Mouse (Mus musculus) hindbrain, embryonic 14.5 days (tissue): ENCODE measurements around the gene Rnf19b. TPM values are rescaled to one million over a fixed set of nuclear protein-coding genes. Genes with fewer than 3 reads are reported as not detected.

Experiments
- ATAC-seq: fragments of 200-750 bp; cut with Nextera tagmentation; 2 replicates; pipeline ENCODE4 v1.8.0; 2017; ENCODE audit warnings: moderate number of reproducible peaks, mild to moderate bottlenecking, moderate TSS enrichment, moderate library complexity; ENCODE audit not compliant: low FRiP score
- DNase-seq: peaks from one replicate; pipeline ENCODE4 v3.0.0-alpha.2; 2015; ENCODE audit warnings: low spot score
- H3K27ac ChIP-seq: fragments of 300-500 bp; sonication (generic); 2 replicates; pipeline ENCODE4 v1.5.1; 2014; ENCODE audit warnings: mild to moderate bottlenecking, moderate library complexity
- H3K27me3 ChIP-seq: fragments of 300-500 bp; sonication (generic); 2 replicates; pipeline ENCODE4 v1.6.1; 2014; ENCODE audit warnings: mild to moderate bottlenecking, low read length, mixed read lengths; ENCODE audit not compliant: control insufficient read depth, insufficient read depth
- H3K36me3 ChIP-seq: fragments of 300-500 bp; sonication (generic); replicated peaks from 2 replicates; pipeline ENCODE4 v1.6.1; 2014; ENCODE audit not compliant: control insufficient read depth, insufficient read depth
- H3K4me1 ChIP-seq: fragments of 300-500 bp; sonication (generic); replicated peaks from 2 replicates; pipeline ENCODE4 v1.6.1; 2014; ENCODE audit warnings: antibody characterized with exemption, low read length, mixed read lengths; ENCODE audit not compliant: control insufficient read depth, insufficient read depth
- H3K4me2 ChIP-seq: fragments of 300-500 bp; sonication (generic); replicated peaks from 2 replicates; pipeline ENCODE4 v1.6.1; 2014; ENCODE audit warnings: mild to moderate bottlenecking, moderate library complexity
- H3K4me3 ChIP-seq: fragments of 300-500 bp; sonication (generic); replicated peaks from 2 replicates; pipeline ENCODE4 v1.5.1; 2014; ENCODE audit warnings: mild to moderate bottlenecking, low read length
- H3K9ac ChIP-seq: fragments of 300-500 bp; sonication (generic); 2 replicates; pipeline ENCODE4 v1.6.1; 2014
- H3K9me3 ChIP-seq: fragments of 300-500 bp; sonication (generic); 2 replicates; pipeline ENCODE4 v1.6.1; 2016; ENCODE audit warnings: low read length; ENCODE audit not compliant: control insufficient read depth
- WGBS: fragments of 180-500 bp; shearing (Covaris S2); extraction: QIAGEN DNeasy Blood & Tissue Kit; methylation state at CpG from one replicate; pipeline ENCODE4 v1.1.7; 2014; 5-methylcytosine and 5-hydroxymethylcytosine counted together
- polyA plus RNA-seq: library from polyadenylated mRNA; unstranded; fragments of >200 nt; fragmentation: Nextera tagmentation; extraction: Ambion mirVana; gene quantifications from 2 replicates; pipeline ENCODE4 v1.2.1, GENCODE M21; 2014

Rnf19b gene
- polyA plus RNA-seq, 1 experiment from 2014 or later = 35.5 TPM

- Histone ChIP-seq H3K4me1 (no peaks in the 10 kb centered on the region), H3K4me3 (no peak overlapping the region), H3K27ac (peak overlapping the region; percentile 53; the same call in 1 of the 2 replicates), H3K9ac (no peak overlapping the region), H3K27me3 (no peaks in the 10 kb centered on the region), H3K36me3 (no peaks in the 10 kb centered on the region), H3K9me3 (no peaks in the 10 kb centered on the region), H3K4me2 (no peak overlapping the region)
- no peak for DNase-seq
- no peak for ATAC-seq
- WGBS = 71% methylated on average over 9 of the region's 9 CpGs
Measured at GRCm38 (mm10) chr4:129019788-129020187, 38.3 kb upstream of the Rnf19b start.

DNA sequence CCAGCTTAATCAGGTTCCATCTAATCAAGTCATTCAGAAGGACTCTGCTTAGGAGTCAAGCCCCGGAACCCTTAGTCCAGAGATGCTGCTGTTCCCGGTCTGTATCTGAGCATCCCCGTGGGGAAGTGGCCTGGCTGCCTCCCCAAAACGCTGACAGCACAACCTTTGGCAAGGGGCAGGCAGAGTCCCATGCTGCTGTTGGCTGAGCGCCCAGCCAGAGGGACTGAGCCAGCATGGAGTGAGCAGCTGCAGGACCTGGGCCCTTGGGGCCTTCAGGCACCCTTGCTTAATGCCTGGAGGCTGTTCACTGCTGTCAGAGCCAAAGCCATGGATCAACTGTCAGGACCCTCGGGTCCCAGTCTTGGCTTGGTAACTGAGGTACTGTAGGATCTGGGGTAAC lies 37.6 kb upstream of the Rnf19b start:
- no peak overlapping the region for H3K4me3 ChIP-seq
- no peaks in the 10 kb centered on the region for H3K27me3 ChIP-seq
- H3K4me1 ChIP-seq = no peaks in the 10 kb centered on the region
- WGBS = 25% methylated on average over 6 of the region's 6 CpGs
- no peak overlapping the region for H3K4me2 ChIP-seq
- 0 out of 2 replicates have a peak overlapping the region, but pooled peaks have one; percentile 53 for H3K27ac ChIP-seq
- DNase-seq (peak; percentile 67), ATAC-seq (peak; percentile 65; the same call in 1 of the 2 replicates)
- no peaks in the 10 kb centered on the region for H3K9me3 ChIP-seq
- H3K36me3 ChIP-seq = no peaks in the 10 kb centered on the region
- no peak overlapping the region for H3K9ac ChIP-seq

DNA sequence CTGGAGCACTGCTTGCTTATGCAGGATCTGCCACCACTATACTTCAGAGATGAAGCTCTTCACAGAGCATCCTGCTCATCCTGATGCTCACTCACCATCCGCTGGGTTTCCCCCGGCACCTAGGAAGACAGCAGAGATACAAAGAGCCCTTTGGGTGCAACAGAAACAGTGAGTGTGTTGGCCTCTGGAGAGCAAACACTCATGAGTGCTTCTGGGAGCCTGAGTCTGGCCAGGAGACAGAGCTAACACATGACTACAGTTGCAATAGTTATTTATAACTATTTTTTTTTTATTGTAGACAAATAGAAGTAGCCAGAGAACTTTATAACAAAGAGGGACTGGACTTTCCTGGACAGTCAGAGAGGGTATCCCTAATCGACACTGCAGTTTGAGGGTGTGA lies 36.6 kb upstream of the Rnf19b start:
- DNase-seq (no peak), ATAC-seq (no peak)
- 90% methylated on average over 3 of the region's 3 CpGs for WGBS
- H3K27ac ChIP-seq = no peak overlapping the region
- H3K4me1 ChIP-seq = no peaks in the 10 kb centered on the region
- no peak overlapping the region for H3K4me3 ChIP-seq
- no peak overlapping the region for H3K4me2 ChIP-seq
- H3K9ac ChIP-seq = no peak overlapping the region
- H3K27me3 ChIP-seq = no peaks in the 10 kb centered on the region
- H3K9me3 ChIP-seq = no peaks in the 10 kb centered on the region
- H3K36me3 ChIP-seq = no peaks in the 10 kb centered on the region

DNA sequence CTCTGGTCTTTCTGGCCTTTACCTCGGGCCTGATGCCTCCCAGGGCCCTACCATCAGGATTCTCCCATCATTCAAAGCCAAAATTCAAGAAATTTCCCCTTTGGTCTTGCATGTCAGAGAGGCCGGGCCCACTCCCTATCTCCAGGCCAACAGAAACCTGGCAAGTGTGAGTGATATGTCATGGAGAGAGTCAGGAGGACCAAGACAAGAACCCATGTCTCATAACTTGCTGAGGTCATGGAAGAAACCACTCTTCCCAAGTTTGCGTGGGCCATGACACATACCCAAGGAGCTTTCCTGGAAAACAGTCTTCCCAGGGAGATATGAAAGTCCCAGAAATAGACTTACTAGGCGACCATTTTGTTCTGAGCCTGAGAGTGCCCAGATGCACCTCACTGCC lies 36.2 kb upstream of the Rnf19b start:
- H3K4me1 ChIP-seq = no peaks in the 10 kb centered on the region
- H3K4me3 ChIP-seq = no peak overlapping the region
- ATAC-seq (no peak), DNase-seq (no peak)
- H3K9me3 ChIP-seq = no peaks in the 10 kb centered on the region
- no peak overlapping the region for H3K27ac ChIP-seq
- H3K36me3 ChIP-seq = no peaks in the 10 kb centered on the region
- no peak overlapping the region for H3K9ac ChIP-seq
- 83% methylated on average over 4 of the region's 4 CpGs for WGBS
- H3K27me3 ChIP-seq = no peaks in the 10 kb centered on the region
- H3K4me2 ChIP-seq = no peak overlapping the region

GRCm38 (mm10) chr4:129023884-129024283 lies 34.2 kb upstream of the Rnf19b start:
- H3K4me1 ChIP-seq = no peaks in the 10 kb centered on the region
- no peaks in the 10 kb centered on the region for H3K27me3 ChIP-seq
- H3K4me3 ChIP-seq = no peak overlapping the region
- no peaks in the 10 kb centered on the region for H3K36me3 ChIP-seq
- DNase-seq (no peak), ATAC-seq (no peak)
- H3K9ac ChIP-seq = no peak overlapping the region
- no peak overlapping the region for H3K27ac ChIP-seq
- no peak overlapping the region for H3K4me2 ChIP-seq
- 86% methylated on average over 6 of the region's 6 CpGs for WGBS
- H3K9me3 ChIP-seq = no peaks in the 10 kb centered on the region

GRCm38 (mm10) chr4:129024775-129025174 lies 33.3 kb upstream of the Rnf19b start:
- no peaks in the 10 kb centered on the region for H3K36me3 ChIP-seq
- no peaks in the 10 kb centered on the region for H3K4me1 ChIP-seq
- ATAC-seq (no peak), DNase-seq (peak; percentile 45)
- H3K9me3 ChIP-seq = no peaks in the 10 kb centered on the region
- no peak overlapping the region for H3K4me3 ChIP-seq
- 61% methylated on average over 6 of the region's 6 CpGs for WGBS
- no peaks in the 10 kb centered on the region for H3K27me3 ChIP-seq
- no peak overlapping the region for H3K4me2 ChIP-seq
- no peak overlapping the region for H3K27ac ChIP-seq
- no peak overlapping the region for H3K9ac ChIP-seq

- H3K36me3 ChIP-seq = no peaks in the 10 kb centered on the region
- no peak overlapping the region for H3K4me3 ChIP-seq
- H3K9ac ChIP-seq = no peak overlapping the region
- no peaks in the 10 kb centered on the region for H3K4me1 ChIP-seq
- no peaks in the 10 kb centered on the region for H3K27me3 ChIP-seq
- no peak overlapping the region for H3K27ac ChIP-seq
- H3K4me2 ChIP-seq = no peak overlapping the region
- WGBS = 96% methylated on average over 3 of the region's 3 CpGs
- DNase-seq (no peak), ATAC-seq (no peak)
- no peaks in the 10 kb centered on the region for H3K9me3 ChIP-seq
Measured at GRCm38 (mm10) chr4:129025707-129026106, 32.4 kb upstream of the Rnf19b start.

DNA sequence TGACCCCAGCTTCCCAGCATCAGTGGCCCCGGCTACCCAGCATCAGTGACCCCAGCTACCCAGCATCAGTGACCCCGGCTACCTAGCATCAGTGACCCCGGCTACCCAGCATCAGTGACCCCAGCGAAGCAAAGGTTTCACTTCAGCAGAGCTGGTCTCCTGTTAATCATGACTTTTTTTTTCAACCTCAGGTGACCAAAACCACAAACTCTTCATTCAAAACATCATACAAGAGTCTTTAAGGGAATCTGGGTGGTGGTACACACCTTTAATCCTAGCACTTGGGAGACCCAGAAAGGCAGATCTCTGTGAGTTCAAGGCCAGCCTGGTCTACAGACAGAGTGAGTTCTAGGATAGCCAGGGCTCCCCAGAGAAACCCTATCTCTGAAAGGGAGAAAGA lies 27.3 kb upstream of the Rnf19b start:
- WGBS = 89% methylated on average over 4 of the region's 4 CpGs
- Histone ChIP-seq H3K9me3 (no peaks in the 10 kb centered on the region), H3K4me2 (no peak overlapping the region), H3K9ac (no peak overlapping the region), H3K36me3 (no peaks in the 10 kb centered on the region), H3K27me3 (no peaks in the 10 kb centered on the region), H3K27ac (no peak overlapping the region), H3K4me1 (no peaks in the 10 kb centered on the region), H3K4me3 (no peak overlapping the region)
- no peak for DNase-seq
- no peak for ATAC-seq

DNA sequence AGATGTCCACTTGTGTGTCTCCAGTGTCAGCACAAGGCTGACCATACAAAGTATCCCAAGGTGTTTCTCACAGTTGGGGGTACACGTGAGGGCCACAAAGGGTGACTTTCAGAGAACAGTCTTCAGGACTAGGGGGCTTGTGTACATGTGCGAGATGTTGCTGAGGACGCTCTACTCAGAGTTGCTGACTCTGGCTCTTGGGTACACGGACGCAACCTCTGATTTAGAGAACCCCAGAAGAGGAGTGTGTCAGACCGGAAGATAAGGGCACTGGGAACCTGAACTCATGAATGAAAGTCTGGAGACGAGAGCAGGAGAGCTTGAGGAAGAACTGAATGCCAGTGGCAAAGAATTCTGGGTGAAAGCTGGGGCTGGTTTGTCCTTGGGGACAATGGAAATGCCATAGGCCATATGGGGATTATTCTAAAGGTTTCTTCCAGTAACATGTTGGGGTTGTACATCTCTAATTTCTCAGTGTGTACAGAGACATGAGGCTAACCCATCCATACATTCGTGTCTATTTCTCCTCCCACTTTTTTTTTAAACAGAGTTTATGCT lies 26.6 kb upstream of the Rnf19b start:
- 83% methylated on average over 8 of the region's 8 CpGs for WGBS
- Histone ChIP-seq H3K9me3 (no peaks in the 10 kb centered on the region), H3K4me3 (no peak overlapping the region), H3K27ac (no peak overlapping the region), H3K4me2 (no peak overlapping the region), H3K36me3 (no peaks in the 10 kb centered on the region), H3K9ac (no peak overlapping the region), H3K27me3 (no peaks in the 10 kb centered on the region), H3K4me1 (no peaks in the 10 kb centered on the region)
- DNase-seq (no peak), ATAC-seq (no peak)
